Mouse (Mus musculus): ENCODE data around the gene Brd3.

- no peak for TF ChIP-seq GATA1 (IDR thresholded peaks at IDR 0.05; ENCODE audit: borderline replicate concordance, low read length)
- TF ChIP-seq FLI1 (IDR thresholded peaks at IDR 0.05; ENCODE audit: low read length), result no peak
These were observed 61.6 kb downstream of the Brd3 start for GRCm38 (mm10) chr2:27445910-27446309.
